Mouse (Mus musculus) gastrocnemius, postnatal 36 days (tissue): Measurements from ENCODE around the gene Hip1. TPM values are rescaled to one million over a fixed set of nuclear protein-coding genes. Genes with fewer than 3 reads are reported as not detected.

ENCODE experiments used
- DNase-seq, 2 experiments: peaks; one replicate each; pipeline ENCODE4 v3.0.0; 2022
- intact Hi-C: fragments of 180-260 bp; cut with DNase I; formaldehyde crosslinking; loops from one replicate; pipeline ENCODE4 v1.15.1; 2025
- total RNA-seq, 2 experiments: library from RNA; stranded (reverse); gene quantifications; 2 replicates each; pipeline ENCODE4 v1.2.3; 2021

The Hip1 gene
- total RNA-seq, 2 experiments from 2014 or later = 23.5 to 25.4 TPM

DNA sequence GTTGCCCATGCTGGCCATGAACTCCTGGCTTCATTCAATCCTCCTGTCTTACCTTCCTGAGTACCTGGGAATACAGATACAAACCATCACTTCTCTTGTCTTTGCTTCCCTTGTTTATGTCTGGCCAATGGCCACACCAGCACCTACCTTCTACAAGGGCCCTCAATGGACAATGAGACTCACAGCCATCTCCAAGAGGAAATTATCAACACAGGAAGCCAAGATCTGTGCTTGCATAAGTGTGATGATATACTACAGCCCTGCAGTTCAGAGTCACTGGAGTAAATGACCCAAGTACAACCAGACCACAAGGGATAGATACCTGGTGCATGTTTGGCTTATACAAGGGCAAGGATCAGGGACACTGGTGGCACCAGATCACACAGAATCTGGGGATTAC lies 9.1 kb downstream of the Hip1 start:
- intact Hi-C loops = no loop called here
- DNase-seq = no peak

DNA sequence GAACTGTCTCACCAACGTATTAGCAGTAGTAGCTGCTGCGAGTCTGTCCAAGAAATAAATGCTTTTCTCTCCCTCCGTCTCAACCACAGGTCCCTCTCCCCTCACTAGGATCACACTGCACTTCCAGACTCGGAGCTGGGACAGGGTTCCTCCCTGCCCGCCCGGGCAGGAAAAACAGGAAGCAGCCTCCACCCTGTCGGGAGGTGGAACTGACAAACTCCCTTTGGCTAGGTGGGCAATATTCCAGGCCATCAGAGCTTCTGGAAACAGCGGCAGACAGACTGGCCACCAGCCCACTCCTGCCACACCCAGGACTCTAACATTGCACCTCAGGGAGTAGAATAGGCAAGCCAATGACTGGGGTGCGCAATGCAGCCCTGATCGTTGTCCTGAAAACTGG lies 11.5 kb downstream of the Hip1 start:
- intact Hi-C loops = no loop called here

DNA sequence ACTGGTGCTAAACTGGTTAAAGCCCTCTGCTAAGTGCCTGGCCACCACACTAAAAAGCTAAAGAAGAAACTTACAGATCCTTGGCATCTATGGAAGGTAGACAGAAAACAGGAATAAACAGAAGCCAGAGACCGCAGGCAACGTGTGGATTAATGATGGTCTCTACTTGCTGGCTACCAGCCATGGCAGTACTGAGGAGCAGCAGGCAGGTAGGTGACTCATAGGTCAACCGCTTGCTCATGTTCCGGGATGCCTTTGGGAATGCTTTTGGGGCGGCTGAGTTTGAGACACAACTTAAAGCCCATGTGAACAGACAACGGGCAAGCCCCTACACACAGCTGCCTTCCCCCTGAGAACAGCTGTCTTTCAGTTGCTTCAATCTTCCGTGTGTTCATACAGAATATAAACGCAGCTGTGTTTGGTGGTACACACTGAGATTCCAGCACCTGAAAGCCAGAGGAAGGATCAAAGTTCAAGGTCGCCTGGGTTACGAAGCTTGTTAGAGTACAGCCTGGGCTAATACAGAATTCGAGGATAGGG lies 13.5 kb downstream of the Hip1 start:
- intact Hi-C loops = no loop called here
- no peak for DNase-seq

More for the DNA sequence above, 11.5 kb downstream of the Hip1 start:
- peak; percentile 53 to 72 for DNase-seq

DNA sequence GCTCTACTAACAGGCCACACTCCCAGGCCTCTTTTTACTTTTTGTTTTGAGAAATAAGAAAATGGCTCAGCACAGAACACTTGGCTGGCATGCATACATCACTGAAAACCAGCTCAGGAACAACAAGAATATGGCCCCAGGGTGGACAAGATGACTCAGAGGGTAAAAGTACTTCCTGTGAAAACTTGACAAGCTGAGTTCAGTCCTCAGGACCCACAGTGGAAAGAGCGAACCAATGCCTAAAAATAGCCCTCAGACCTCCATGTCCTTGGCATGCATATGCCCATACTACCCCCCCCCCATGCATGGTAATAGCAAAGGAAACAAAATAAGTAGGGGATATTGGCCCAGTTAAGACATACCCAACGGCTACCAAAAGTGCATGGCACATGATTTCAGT lies 15.0 kb downstream of the Hip1 start:
- intact Hi-C loops = no loop called here

DNA sequence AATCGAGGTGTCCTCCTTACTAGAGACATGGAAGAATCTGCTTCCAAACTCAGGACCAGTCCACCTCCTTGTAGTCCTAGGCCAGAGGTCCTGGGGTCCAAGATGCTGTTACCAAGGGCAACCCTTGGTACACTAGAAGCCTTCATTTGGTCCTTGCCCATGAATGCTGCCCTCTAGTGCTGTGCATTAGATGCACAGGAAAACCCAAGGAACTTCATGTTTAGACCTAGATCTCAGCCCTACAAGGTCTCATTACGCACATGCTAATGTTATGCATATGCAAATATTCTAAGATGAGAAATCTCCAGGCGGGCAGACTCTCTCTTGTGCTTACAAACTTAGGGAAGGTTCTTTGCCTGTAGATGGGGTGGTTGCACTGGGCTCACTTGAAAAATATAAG lies 15.6 kb downstream of the Hip1 start:
- intact Hi-C loops = no loop called here
- DNase-seq = no peak

More for the DNA sequence above, 15.0 kb downstream of the Hip1 start:
- no peak for DNase-seq

DNA sequence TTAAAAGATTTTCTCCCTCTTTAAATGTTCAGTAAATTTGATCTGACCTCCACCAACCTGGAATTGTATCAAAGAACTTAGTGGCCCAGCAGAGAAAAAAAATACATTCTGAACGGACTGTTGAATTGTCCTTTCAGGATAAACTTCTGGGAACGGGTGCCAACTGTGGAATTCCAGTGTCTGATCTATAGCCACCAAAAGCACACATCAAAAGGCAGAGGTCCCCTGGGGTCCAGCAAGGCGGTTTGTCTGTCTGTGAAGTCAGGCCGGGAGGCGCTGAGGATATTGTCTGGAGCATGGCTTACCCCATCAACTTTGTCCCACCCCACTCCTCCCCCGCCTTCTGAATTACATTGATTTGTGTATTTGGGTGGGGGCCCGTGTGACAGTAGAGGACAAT lies 16.9 kb downstream of the Hip1 start:
- intact Hi-C loops = no loop called here
- no peak for DNase-seq

DNA sequence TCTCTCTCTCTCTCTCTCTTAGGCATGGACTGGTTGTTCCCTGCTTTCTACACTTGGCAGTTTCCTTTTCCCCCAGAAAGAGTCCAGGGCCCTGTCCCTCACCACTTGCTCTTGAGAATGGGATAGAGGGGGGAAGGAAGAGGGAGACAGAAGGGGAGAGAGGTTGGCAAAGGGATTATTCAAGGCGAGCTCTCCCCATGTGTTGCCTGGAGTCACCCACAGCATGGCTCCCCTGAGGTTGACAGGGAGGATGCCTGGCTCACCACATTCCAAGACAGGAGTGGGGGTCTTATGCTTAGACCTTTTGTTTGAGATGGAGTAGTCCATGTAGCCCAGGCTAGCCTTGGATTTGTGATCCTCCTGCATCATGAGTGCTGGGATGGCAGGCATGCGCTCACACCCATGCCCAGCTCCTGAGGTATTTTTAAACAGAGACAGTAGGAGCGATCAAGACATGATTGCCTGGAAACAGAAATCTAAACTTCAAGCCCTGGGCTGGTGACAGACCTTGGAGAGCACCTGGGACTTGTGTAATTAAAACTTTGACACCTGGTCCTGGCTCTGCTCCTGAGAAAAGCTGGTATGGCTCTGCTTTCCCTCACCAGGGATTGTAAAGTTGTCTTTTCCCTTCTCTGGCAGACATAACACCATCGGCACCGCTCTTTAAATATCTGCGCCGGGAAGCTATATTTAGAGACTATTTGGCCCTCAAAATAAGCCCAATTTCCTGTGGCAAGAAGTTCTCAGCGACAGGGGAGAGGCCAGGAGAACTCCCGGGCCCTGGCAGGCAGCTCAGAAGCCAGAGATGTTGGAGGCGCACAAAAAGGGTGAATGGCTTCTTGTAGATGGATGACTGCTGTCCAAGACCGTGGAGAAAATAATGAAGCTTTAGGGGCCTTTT lies 20.0 kb downstream of the Hip1 start:
- intact Hi-C loops = no loop called here
- peak in 1 of 2 experiments; percentile 15 for DNase-seq

DNA sequence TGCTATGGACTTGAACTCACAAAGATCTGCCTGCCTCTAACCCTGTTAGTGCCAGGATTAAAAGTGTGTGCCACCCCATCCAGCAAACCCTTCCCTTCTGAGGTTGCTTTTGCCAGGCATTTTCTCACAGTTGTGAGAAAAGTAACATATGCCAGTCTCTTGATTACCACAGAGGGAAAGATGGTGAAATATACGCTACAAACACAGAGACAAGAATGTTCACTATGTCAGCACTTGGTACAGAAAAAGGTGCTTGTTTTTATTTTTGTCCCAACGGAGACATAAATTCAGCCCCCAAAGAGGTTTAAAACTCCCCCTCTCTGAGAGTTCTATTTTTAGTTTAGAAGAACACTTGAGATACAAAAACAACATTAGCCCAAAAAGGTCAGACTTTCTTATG lies 20.8 kb downstream of the Hip1 start:
- intact Hi-C loops = no loop called here
- DNase-seq = no peak

DNA sequence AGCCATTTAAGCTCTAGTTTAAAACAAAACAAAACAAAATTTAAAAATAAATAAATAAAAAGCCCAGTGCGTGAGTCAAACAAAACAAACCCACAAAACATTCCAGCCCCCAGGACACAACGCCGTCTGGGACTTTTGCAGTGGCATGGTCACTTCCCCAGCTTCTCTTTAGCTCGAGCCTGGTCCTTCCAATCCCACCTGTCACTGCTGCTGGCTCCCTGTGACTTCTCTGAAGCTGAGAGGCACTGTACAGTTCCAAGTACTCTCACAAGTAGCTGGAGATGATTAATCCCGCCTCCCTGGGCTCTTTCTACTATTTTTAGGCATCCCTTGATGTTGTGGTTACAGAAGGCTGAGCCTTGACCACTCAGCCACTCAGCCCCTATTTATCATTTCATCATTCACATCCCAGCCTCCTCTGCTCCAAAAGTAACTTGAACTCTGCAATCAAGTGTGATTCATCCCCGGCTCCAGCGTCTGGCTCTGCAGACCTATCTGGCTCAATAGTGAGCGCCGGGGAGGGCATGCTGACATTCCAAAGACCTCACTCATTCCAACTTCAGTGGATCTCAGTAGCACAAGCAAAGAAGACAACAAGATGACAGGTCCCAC lies 22.7 kb downstream of the Hip1 start:
- intact Hi-C loops = no loop called here
- peak; percentile 22 to 38 for DNase-seq

DNA sequence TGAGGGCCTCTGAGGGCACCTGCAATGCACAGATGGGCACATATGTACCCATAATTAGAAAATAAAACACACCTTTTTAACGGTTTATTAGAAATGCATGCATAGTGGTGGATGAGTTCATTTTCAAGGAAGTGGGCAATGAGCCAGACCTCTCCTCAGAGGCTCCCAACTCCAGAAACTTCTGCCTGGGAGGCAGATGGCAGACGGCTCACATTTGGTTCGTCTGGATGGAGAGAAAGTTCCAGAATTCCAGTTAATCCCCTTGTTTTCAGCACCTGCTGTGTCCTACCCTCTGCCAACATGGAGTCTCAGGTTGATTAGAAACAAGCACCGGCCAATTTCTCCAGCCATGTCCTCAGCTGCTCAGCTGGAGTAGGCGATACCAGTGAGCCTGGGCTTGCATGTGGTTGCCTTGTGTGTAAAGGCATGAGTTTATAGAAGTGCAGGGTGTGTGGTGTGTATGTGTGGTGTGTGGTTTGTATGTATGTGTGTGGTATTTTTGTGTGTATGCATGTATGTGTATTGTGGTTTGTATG lies 27.5 kb downstream of the Hip1 start:
- no peak for DNase-seq
- intact Hi-C loops = no loop called here

DNA sequence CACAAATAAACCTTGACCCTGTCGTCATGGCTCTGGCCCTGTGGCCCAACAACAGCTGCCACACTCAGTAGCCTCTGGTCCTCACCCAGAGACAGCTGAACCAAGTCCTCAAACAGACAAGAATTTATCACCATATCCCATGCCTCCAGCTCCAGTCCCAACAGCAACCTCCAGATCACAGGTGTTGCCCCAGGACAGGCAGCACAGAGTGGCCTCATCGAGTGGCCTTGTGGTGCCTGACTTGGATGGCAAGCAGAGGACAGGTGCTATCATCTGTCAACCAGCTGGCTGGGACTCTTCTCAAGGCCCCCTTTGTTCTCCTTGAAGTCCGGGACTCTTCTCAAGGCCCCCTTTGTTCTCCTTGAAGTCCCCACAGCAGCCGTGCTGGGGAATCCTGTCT lies 31.8 kb downstream of the Hip1 start:
- no peak for DNase-seq

DNA sequence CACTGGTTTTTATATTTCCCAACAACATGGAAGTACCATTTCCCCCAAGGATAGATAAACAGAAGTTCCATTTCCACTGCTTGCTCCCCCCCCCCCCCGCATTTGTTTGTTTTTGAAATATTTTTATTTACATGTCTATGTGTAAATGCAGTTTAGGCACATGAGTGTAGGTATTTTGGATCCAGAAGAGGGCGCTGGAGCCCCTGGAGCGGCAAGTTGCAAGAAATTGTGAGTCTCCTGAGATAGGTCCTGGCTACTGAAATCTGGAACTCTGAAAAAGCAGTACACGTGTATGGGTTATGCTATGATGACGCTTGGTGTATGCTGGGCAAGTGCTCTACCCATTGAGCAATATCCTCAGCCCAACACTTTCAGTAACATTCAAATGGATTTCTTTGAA lies 33.8 kb downstream of the Hip1 start:
- DNase-seq = no peak
- intact Hi-C loops = no loop called here

More for the DNA sequence above, 31.8 kb downstream of the Hip1 start:
- intact Hi-C loops = no loop called here

DNA sequence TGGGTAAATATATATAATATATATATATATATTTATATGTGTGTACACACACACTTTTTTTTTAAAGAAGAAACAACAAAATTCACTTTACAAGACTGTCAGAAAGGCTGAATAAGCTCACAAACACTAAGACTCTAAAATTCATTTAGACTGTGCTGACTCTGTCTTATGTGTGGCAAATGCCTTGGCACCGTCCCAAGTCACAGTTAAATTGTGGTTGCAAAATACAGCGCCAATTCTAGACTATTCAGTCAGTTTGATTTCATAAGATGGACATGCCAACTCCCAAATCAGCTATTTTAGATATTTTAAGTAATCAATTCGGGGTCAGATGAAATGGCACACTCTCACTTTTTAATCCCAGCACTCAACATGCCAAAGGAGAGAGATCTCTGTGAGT lies 36.6 kb downstream of the Hip1 start:
- no peak for DNase-seq
- intact Hi-C loops = no loop called here

DNA sequence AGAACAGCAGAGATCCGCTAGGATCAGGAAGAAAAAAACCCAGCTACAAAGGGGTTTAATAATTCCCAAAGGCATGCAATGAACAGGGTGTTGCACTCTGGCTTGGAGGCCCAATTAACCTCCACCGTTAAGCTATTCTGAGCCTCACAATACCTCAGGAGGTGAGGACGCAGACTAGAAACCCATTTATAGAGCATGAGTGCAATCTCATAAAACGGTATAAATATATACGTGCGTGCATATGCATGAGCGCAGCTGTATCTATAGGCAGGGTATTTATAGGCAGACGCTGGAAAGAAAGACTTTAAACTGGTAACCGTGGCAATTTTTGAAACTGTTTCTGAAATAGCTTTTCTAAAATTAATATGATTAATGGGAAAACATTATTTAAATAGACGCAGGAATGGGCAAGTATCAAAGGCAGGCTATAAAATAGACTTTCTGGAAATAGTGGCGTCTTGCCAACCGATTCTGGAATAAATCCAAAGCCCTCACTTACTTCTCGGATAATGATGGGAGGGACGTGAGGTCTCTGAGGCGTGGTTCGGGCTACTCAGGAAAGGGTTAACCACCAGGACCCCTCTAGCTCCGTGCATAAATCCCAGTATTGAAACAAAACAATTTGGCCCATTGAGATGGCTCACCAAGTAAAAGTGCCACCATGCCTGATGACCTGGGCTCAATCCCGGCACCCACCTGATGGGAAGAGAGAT lies 37.2 kb downstream of the Hip1 start:
- DNase-seq = no peak
- intact Hi-C loops = no loop called here

DNA sequence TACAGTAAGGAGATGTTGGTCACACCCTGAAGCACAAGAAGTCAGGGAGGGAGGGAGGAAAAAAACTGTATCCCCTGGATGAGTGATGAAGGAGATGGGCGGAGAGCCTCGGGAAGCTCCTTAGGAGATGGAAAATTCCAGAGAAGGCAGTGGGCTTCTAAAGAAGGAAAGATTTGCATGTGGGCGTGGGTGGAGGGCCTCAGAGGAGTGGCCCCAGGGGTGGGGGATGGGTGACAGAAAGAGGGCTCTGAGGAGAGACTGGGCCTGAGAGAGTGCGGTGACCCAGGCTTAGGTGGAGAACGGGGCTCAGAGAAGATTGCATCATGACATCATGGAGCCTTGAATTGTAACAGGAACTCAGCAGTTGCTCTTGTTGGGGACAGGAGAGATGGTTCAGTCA lies 39.5 kb downstream of the Hip1 start:
- intact Hi-C loops = no loop called here
- DNase-seq = no peak

DNA sequence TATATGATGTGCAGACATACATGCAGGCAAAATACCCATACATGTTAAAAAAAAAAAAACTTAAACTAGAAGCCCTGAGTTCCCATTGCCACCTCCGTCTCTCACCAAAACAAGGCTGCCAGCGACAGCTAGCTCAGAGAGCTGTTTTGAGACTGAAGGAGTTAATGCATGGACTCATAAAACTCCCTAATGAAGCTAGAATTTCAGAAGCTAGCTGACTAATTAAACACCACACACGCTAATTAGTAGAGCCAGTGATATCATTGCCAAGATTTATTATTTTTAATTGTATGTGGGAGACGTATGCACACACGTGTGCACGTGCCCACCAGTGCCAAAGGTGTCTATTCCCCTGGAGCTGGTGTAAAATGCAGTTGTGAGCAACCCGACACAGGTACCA lies 42.0 kb downstream of the Hip1 start:
- intact Hi-C loops = no loop called here
- no peak for DNase-seq

DNA sequence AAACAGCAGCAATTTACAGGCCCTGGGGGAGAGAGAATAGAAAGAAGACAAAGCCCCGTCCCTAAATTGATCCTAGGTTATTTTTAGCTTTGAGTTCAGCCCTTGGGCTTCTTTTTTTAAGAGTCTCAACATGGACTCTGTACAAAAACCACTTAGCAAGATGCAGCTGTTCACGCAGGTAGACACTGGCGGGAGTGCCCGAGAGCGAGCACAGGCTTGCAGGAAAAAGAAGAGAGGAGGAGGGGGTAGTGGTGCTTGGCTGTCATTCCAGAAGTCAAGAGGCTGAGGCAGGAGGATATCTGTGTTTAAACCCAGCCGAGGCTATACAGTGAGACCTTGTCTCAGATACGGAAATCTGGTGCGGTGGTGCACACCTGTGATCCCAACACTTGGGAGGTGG lies 42.9 kb downstream of the Hip1 start:
- intact Hi-C loops = no loop called here
- DNase-seq = no peak

DNA sequence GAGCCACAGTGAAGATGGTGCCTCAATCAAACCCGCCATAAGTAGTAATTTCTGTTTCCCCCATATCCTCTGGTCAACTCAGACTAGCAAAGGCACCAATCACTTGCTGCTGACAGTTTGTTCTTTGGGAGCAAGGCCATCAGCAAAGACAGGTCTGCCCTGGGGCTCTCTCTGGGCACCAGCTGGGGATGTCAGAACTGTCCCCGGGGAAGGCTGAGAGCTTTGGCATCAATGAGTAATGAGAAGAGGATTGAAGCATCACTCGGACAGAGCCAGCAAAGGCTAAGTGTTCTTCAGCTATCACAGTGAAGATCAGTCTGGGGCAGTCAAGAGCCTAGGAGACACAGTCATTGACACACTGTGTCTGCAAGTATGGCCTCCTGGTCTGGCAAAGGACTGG lies 46.0 kb downstream of the Hip1 start:
- intact Hi-C loops = no loop called here
- no peak for DNase-seq

DNA sequence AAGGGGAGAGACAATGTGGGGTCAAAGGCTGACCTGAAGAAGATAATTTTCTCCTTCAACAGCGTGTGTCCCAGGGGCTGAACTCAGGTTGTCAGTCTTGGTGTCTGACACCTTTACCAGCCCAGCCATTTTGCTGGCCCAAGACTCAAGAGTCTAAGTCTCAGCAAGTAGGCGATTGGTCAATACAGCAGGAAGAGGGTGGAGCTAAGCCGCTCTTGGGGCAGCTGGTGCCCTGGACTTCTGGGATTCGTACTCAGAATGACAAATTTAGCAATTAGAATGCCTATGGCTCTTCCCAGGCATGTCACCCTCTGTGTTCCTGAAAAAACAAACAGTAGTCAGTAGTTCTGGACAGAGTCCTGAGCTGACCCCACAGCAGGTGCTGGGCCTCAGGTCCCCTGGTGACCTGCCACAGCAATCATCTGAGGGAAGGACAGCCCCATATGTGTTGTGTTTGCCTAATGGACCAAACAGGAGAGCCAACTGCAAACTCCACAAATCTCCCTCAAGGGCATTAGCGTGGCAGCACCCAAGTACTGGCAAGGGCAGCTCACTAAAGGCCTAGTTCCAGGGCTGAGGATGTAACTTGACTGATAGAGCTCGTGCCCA lies 47.5 kb downstream of the Hip1 start:
- intact Hi-C loops = no loop called here
- DNase-seq = no peak

DNA sequence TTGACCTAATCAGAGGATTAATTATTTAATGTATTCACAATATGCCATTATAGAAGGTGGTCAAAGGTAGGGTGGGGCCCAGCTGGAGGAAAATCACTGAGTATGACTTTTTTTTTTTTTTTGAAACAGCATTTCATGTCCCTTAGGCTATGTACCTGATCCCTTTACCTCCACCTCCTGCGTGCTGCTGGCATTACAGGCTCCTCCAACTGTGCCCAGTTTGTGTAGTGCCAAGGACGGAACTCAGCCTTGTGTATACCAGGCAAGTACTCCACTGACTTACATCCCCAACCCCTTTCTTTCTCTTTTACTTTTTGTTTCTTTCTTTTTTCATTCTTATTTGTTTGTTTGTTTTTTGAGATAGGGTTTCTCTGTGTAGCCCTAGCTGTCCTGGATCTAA lies 48.4 kb downstream of the Hip1 start:
- DNase-seq = no peak
- intact Hi-C loops = no loop called here

DNA sequence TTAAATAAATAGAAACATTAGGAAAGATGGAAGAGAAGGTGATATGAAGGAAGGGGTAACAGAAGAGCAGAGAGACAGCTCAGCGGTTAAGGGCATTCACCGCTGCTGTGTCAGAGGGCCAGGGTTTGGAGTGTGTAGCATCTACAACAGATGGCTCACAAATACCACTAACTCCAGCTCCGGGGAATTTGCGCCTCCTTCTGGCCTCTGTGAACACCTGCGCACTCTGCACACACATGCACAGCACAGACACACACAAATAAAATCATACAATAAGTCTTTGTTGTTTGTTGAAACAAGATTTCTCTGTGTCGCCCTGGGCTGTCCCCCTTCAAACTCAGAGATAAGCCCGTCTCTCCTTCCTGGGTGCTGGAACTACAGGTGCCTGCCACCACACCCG lies 49.4 kb downstream of the Hip1 start:
- no peak for DNase-seq
- intact Hi-C loops = loop anchor here (2.0 kb wide), 2 partner anchors 67 to 95 kb away; no protein-coding TSS in a partner anchor
